Mouse (Mus musculus) forebrain, embryonic 13.5 days (tissue): ENCODE data around the gene Tmtc1. TPM values are rescaled to one million over a fixed set of nuclear protein-coding genes. Genes with fewer than 3 reads are reported as not detected.

Source experiments
- ATAC-seq: fragments of 200-750 bp; cut with Nextera tagmentation; 2 replicates; pipeline ENCODE4 v1.8.0; 2017
- H3K27ac ChIP-seq: fragments of 300-500 bp; sonication (generic); 2 replicates; pipeline ENCODE4 v1.5.1; 2015; ENCODE audit warnings: inconsistent platforms, mild to moderate bottlenecking, moderate library complexity
- H3K27me3 ChIP-seq: fragments of 300-500 bp; sonication (generic); 2 replicates; pipeline ENCODE4 v1.6.1; 2015; ENCODE audit warnings: mild to moderate bottlenecking, inconsistent platforms
- H3K36me3 ChIP-seq: fragments of 300-500 bp; sonication (generic); 2 replicates; pipeline ENCODE4 v1.6.1; 2015; ENCODE audit warnings: mild to moderate bottlenecking, inconsistent platforms; ENCODE audit not compliant: poor library complexity, severe bottlenecking
- H3K4me1 ChIP-seq: fragments of 300-500 bp; sonication (generic); 2 replicates; pipeline ENCODE4 v1.6.1; 2015; ENCODE audit warnings: inconsistent platforms
- H3K4me2 ChIP-seq: fragments of 300-500 bp; sonication (generic); 2 replicates; pipeline ENCODE4 v1.6.1; 2015; ENCODE audit warnings: inconsistent platforms, mild to moderate bottlenecking, moderate library complexity
- H3K4me3 ChIP-seq: fragments of 300-500 bp; sonication (generic); 2 replicates; pipeline ENCODE4 v1.5.1; 2015; ENCODE audit warnings: mild to moderate bottlenecking, inconsistent platforms
- H3K9ac ChIP-seq: fragments of 300-500 bp; sonication (generic); 2 replicates; pipeline ENCODE4 v1.6.1; 2015; ENCODE audit warnings: mild to moderate bottlenecking, inconsistent platforms
- H3K9me3 ChIP-seq: fragments of 300-500 bp; sonication (generic); replicated peaks from 2 replicates; pipeline ENCODE4 v1.6.1; 2016; ENCODE audit warnings: inconsistent platforms
- WGBS: fragments of 180-500 bp; shearing (Covaris S2); methylation state at CpG from one replicate; pipeline ENCODE4 v1.1.7; 2015; 5-methylcytosine and 5-hydroxymethylcytosine counted together
- polyA plus RNA-seq: library from polyadenylated mRNA; unstranded; fragments of >200 nt; fragmentation: Nextera tagmentation; extraction: Ambion mirVana; gene quantifications from 2 replicates; pipeline ENCODE4 v1.2.1, GENCODE M21; 2015

The Tmtc1 gene
- polyA plus RNA-seq, 1 experiment from 2014 or later: 1.1 TPM

DNA sequence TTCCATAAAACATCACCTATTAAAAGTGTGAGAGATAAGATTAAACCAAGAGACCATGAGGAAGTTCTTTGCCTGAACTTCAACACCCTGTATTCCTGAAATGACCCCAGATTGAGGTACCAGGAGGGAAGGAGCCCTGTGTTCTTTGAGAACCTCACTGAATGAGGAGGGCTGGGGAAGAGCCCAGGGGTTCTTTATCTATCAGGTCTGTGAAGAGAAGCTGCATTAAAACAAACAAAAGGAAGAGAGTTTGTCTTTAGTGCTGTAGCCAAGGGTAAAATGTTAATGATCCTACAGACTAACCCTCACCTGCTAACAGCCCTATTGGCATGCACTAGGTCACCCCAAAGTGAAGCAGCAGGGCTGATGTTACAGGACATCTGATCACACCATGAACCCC lies 153.3 kb downstream of the Tmtc1 start:
- no peak overlapping the region for H3K4me3 ChIP-seq
- no peaks in the 10 kb centered on the region for H3K27me3 ChIP-seq
- H3K27ac ChIP-seq: no peak overlapping the region
- H3K9ac ChIP-seq: no peak overlapping the region
- no peak for ATAC-seq
- H3K36me3 ChIP-seq: no peaks in the 10 kb centered on the region
- no peak overlapping the region for H3K4me2 ChIP-seq
- H3K4me1 ChIP-seq: no peaks in the 10 kb centered on the region
- H3K9me3 ChIP-seq: no peaks in the 10 kb centered on the region

DNA sequence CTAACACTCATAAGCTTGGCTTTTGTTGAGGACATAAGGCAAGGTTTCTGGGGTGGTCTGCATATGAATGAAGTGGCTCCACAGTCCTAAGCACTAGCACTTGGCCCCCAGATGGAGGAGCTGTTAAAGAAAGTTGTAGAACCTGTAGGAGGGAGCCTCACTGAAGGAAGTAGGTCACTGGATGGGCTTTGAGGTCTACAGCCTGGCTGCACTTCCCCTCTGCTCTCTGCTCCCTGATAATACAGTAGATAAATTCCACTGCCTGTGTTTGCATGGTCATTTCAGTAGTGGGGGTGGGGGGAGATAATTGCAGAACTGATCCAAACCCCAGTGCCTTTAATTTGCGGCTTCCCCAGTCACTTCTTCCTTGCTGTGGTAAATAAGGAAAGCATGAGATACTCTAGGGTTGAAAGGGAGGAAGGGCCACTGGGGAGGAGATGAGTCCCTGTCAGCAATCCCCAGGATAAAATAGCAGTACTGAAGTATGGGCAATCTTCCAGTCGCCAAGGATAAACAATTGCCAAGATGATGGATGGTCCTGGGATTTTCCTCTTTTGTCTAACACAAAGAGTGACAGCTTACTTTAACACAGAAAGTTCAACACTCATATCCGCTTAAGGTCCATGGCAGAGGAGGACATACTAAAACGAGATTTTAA lies 160.8 kb downstream of the Tmtc1 start:
- WGBS: 82% methylated on average over 4 of the region's 4 CpGs
- ATAC-seq: no peak

DNA sequence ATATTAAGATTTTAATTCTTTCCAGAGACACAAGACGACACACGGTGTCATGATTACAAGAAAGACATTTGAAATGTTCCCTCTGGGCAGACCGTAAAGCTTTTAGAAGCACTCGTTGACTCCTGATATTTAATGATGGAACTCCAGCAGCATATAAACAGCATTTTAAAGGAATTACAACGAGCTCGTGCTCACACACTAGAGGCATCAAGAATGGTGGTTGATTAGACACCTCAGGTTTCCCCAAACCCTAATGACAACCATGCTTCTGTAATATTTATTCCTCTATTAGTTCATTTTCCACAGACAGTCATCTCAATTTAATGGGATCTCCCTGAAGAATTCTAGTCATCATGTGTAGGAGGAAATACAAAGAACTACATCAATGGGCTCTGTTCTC lies 164.9 kb downstream of the Tmtc1 start:
- 58% methylated on average over 6 of the region's 6 CpGs for WGBS
- no peak overlapping the region for H3K9ac ChIP-seq
- 0 out of 2 replicates have a peak, but pooled peaks cover 6% of the 10 kb centered on the region for H3K4me1 ChIP-seq
- no peak overlapping the region for H3K27ac ChIP-seq
- H3K27me3 ChIP-seq: no peaks in the 10 kb centered on the region
- no peak for ATAC-seq
- no peaks in the 10 kb centered on the region for H3K9me3 ChIP-seq
- no peaks in the 10 kb centered on the region for H3K36me3 ChIP-seq
- H3K4me3 ChIP-seq: no peak overlapping the region
- H3K4me2 ChIP-seq: no peak overlapping the region

More for the DNA sequence above, 160.8 kb downstream of the Tmtc1 start:
- no peak overlapping the region for H3K27ac ChIP-seq
- no peaks in the 10 kb centered on the region for H3K9me3 ChIP-seq
- no peak overlapping the region for H3K9ac ChIP-seq
- 0 out of 2 replicates have a peak, but pooled peaks cover 6% of the 10 kb centered on the region for H3K4me1 ChIP-seq
- H3K27me3 ChIP-seq: no peaks in the 10 kb centered on the region
- no peak overlapping the region for H3K4me3 ChIP-seq
- H3K36me3 ChIP-seq: no peaks in the 10 kb centered on the region
- H3K4me2 ChIP-seq: no peak overlapping the region

DNA sequence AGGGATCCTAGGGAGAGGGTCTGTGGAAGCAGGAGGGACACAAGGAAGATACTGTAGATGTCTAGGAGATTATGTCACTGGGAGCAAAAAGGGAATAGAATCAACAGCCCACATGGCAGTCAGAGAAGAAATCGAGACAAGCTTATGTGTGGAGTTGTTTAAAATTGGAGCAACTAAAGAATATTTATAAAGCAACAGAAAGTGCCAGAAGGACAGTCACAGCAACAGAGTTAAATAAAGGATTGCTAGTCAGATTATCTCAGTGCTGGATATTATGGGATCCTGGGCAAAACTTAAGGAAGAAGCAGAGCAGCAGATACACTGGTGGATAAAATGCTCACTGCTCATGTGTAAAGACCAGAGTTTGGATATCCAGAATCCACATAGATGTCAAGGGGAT lies 167.8 kb downstream of the Tmtc1 start:
- Histone ChIP-seq H3K27me3 (no peaks in the 10 kb centered on the region), H3K36me3 (no peaks in the 10 kb centered on the region), H3K27ac (no peak overlapping the region), H3K4me1 (0 out of 2 replicates have a peak, but pooled peaks cover 6% of the 10 kb centered on the region), H3K9me3 (no peaks in the 10 kb centered on the region), H3K4me3 (no peak overlapping the region), H3K9ac (no peak overlapping the region), H3K4me2 (no peak overlapping the region)
- WGBS: 86% methylated on average over 1 of the region's 1 CpGs
- ATAC-seq: no peak

DNA sequence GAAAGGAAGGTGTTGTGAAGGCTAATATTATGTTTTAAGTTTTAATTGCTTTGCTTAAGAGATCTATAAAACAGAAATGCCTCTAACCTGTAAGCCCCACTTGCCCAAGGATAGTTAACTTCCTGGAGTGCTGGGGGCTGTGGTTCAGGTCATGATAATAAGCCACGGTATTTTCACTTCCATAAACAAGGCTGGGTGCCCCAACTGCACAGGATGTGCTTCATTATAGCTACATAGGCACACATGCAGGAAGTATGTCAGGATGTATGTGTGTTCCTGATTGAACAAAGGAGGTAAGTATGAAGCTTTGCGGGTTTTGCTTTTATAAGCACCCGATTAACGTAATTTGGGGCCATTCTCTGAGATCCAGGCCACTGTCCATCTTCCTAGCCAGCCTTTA lies 169.1 kb downstream of the Tmtc1 start:
- Histone ChIP-seq H3K9ac (no peak overlapping the region), H3K27ac (no peak overlapping the region), H3K4me1 (0 out of 2 replicates have a peak, but pooled peaks cover 6% of the 10 kb centered on the region), H3K27me3 (no peaks in the 10 kb centered on the region), H3K36me3 (no peaks in the 10 kb centered on the region), H3K4me2 (no peak overlapping the region), H3K4me3 (no peak overlapping the region), H3K9me3 (no peaks in the 10 kb centered on the region)
- ATAC-seq: no peak
- WGBS: 93% methylated on average over 4 of the region's 4 CpGs

DNA sequence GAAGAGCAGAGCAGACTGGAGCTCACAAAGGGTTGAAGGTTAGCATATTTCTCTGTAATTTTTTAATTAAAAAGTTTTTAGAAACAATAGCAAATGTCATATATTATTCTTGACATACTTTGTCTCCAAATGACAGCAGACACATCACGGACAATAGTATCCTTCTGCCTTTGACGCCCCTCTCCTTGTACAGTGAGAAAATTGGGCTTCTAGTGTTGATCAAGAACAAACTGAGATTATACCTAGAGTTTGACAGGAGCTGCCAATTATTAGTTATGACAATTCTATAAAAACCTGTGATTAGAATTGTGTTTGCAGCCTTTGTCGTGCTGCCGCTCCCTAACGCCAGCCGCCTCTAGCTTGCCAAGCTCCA lies 183.5 kb downstream of the Tmtc1 start:
- no peak overlapping the region for H3K4me2 ChIP-seq
- H3K36me3 ChIP-seq: no peaks in the 10 kb centered on the region
- no peak overlapping the region for H3K4me3 ChIP-seq
- no peak overlapping the region for H3K9ac ChIP-seq
- H3K27me3 ChIP-seq: no peaks in the 10 kb centered on the region
- H3K4me1 ChIP-seq: peaks cover 11% of the 10 kb centered on the region
- peak; percentile 37; the same call in 1 of the 2 replicates for ATAC-seq
- WGBS: 88% methylated on average over 6 of the region's 6 CpGs
- no peak overlapping the region for H3K27ac ChIP-seq
- H3K9me3 ChIP-seq: no peaks in the 10 kb centered on the region

DNA sequence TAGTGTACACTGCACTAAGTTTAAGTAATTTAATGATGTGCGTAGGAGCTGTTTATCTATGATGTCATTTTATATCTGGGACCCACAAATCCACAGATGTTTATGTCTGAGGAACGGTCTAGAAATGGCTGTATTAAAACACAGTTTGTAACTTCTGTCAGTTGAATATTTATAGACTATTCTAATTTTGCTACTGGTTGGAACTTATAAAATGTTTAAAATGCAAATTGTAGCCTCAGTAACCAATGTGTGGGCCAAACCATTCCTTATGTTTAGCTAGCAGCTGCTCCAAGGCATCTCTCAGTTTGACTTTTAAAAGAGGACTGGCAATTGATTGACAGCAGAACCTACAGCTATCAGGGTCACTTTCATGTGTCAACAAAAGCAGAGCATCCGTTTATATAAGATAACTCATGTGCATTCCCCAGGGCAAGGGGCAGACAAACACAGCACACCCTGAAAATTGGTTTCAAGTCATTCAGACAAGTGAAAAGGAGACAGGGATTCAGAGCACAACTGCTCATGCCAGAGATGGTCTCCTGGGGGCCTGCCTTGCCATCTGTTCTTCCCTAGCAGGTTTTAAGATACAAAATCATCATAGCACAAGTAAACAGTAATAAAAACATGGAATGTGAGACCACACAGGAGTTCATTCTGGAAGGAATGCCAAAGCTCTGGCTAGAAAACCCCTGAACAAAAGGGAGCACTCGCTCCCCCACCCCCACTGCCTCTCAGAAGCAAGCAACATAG lies 184.0 kb downstream of the Tmtc1 start:
- ATAC-seq: peak; percentile 87
- Histone ChIP-seq H3K4me1 (peaks cover 11% of the 10 kb centered on the region), H3K4me2 (no peak overlapping the region), H3K27me3 (no peaks in the 10 kb centered on the region), H3K9me3 (no peaks in the 10 kb centered on the region), H3K36me3 (no peaks in the 10 kb centered on the region), H3K9ac (no peak overlapping the region), H3K4me3 (no peak overlapping the region), H3K27ac (no peak overlapping the region)
- 49% methylated on average over 4 of the region's 4 CpGs for WGBS

DNA sequence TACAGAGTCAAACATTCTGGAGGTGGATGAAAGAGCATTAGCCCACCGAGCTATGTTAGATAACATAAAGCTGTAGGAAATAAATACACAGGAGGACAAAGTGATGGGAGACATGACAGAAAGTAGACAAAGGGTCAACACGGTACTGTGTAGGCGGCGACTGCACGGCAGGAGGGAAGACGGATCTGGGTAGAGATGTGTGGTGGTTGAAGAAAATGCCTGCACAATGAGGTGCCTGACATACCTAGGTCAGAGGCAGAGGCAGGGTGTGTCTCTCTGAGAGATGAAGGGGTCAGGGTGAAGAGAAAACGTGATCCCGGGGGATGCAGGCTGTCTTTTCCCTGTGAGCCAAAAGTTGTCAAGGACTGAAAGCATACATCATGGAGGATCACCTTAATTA lies 185.1 kb downstream of the Tmtc1 start:
- peaks cover 11% of the 10 kb centered on the region for H3K4me1 ChIP-seq
- H3K9me3 ChIP-seq: no peaks in the 10 kb centered on the region
- no peaks in the 10 kb centered on the region for H3K36me3 ChIP-seq
- no peak overlapping the region for H3K4me2 ChIP-seq
- no peak overlapping the region for H3K9ac ChIP-seq
- H3K27me3 ChIP-seq: no peaks in the 10 kb centered on the region
- WGBS: 86% methylated on average over 8 of the region's 8 CpGs
- no peak for ATAC-seq
- no peak overlapping the region for H3K4me3 ChIP-seq
- H3K27ac ChIP-seq: no peak overlapping the region

DNA sequence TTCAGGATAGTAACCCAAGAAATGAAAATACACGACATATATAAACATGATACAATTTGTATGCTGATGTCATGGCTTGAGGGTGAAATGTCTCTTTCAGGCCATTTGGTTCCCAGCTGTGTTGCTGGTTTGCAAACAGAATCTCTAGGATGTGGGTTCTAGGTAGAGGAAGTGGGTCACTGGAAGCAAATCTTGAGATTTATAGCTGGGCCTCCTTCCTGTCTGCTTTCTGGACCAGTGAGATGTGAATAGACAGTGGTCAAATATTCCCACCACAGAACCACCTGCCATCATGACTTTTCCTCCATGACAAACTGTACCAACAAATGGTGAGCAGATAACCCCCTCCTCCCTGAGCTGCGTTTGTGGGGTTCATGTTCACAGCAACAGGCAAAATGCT lies 186.4 kb downstream of the Tmtc1 start:
- WGBS: 94% methylated on average over 2 of the region's 2 CpGs

DNA sequence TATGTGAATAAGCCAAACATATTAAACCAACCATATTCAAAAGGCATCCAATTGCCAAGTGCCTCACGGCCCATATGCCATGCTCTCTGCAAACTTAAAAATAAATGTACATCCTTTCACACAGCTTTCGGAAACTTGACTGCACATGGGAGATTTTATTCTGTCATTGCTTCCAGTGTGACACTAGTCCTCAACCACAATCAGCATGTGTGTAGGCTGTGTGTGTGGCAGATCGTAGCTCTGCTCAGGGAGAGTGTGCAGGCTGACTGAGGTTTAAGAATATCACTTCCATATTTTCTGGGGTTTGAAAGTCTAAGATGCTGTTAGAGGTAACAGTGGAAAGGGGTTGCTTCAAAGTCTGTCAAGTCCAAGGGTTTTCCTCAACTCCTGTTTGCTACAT lies 188.1 kb downstream of the Tmtc1 start:
- H3K27ac ChIP-seq: no peak overlapping the region
- H3K36me3 ChIP-seq: no peaks in the 10 kb centered on the region
- H3K4me3 ChIP-seq: no peak overlapping the region
- no peaks in the 10 kb centered on the region for H3K27me3 ChIP-seq
- H3K9ac ChIP-seq: no peak overlapping the region
- ATAC-seq: no peak
- H3K4me2 ChIP-seq: no peak overlapping the region
- H3K9me3 ChIP-seq: no peaks in the 10 kb centered on the region
- peaks cover 11% of the 10 kb centered on the region for H3K4me1 ChIP-seq
- 83% methylated on average over 3 of the region's 3 CpGs for WGBS

More for the DNA sequence above, 186.4 kb downstream of the Tmtc1 start:
- Histone ChIP-seq H3K36me3 (no peaks in the 10 kb centered on the region), H3K4me2 (no peak overlapping the region), H3K27me3 (no peaks in the 10 kb centered on the region), H3K27ac (no peak overlapping the region), H3K9ac (no peak overlapping the region), H3K4me1 (peaks cover 11% of the 10 kb centered on the region), H3K4me3 (no peak overlapping the region), H3K9me3 (no peaks in the 10 kb centered on the region)
- ATAC-seq: no peak

DNA sequence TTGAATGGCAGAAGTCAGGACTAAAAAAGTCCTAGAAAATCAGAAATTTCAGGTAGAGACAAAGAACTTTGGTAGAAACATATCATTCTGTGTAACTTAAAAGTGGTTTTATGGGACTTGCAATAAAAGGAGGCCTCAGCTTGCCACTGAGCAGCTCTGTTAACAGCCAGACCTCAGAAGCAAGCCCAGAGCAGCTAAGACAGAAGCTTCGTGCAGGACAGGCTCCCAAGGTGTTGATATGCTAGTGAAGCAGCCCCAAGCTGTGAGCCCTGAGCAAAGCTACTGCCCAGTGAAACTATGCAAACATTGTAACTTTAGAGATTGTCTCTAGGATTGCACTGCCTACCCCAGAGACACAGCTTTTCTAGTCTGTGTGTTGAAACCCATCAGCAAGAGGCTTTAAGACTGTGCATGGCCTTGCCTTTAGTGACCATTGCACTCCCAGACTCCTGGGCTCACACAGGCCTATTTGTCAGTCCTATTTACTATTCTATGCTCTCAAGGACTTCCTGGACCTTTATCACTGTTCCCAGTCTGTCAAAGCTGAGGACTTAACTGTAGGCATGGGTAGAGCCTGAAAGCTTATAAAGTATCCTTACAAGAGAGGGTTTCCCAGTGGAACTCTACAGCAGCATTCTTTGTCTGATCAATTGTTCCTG lies 188.7 kb downstream of the Tmtc1 start:
- H3K36me3 ChIP-seq: no peaks in the 10 kb centered on the region
- H3K27ac ChIP-seq: no peak overlapping the region
- no peak overlapping the region for H3K4me3 ChIP-seq
- WGBS: 52% methylated on average over 1 of the region's 1 CpGs
- ATAC-seq: no peak
- H3K4me2 ChIP-seq: no peak overlapping the region
- peaks cover 6% of the 10 kb centered on the region for H3K4me1 ChIP-seq
- no peak overlapping the region for H3K9ac ChIP-seq
- no peaks in the 10 kb centered on the region for H3K9me3 ChIP-seq
- H3K27me3 ChIP-seq: no peaks in the 10 kb centered on the region

DNA sequence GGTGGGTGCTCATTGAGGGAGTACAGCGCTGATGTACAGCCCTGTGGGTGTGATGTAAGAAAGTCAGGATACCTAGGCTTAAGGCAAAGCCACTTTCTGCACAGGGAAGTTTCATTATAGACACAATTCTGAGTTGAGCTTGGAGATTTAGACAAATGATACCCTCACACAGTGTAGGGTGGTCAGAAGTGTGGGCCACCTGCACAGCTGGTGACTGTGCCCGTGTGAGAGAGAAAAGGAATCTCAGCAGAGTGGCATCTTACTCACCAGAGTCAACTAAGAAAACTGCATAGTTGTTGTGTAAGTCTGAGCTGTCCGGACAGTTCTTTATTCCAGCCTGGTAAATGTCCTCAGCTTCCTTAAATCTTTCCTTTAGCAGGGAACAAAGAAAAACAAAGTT lies 195.0 kb downstream of the Tmtc1 start:
- Histone ChIP-seq H3K36me3 (no peaks in the 10 kb centered on the region), H3K27ac (no peak overlapping the region), H3K9ac (no peak overlapping the region), H3K27me3 (no peaks in the 10 kb centered on the region), H3K4me1 (no peaks in the 10 kb centered on the region), H3K9me3 (no peaks in the 10 kb centered on the region), H3K4me3 (no peak overlapping the region), H3K4me2 (no peak overlapping the region)
- 70% methylated on average over 3 of the region's 3 CpGs for WGBS
- peak; percentile 37; the same call in 1 of the 2 replicates for ATAC-seq
